Mouse (Mus musculus) liver, embryonic 11.5 days (tissue): ENCODE measurements at regions not wholly inside any gene's neighbourhood (a gene's known extent, or its start where the extent isn't known, plus 50 kb on each side); places are given as distances from the start of the nearest gene placed in this dataset.

ENCODE experiments used
- ATAC-seq: fragments of 200-750 bp; cut with Nextera tagmentation; replicated peaks from 2 replicates; pipeline ENCODE4 v1.8.0; 2017; ENCODE audit warnings: moderate number of reproducible peaks, mild to moderate bottlenecking, moderate TSS enrichment, moderate library complexity; ENCODE audit not compliant: low FRiP score
- DNase-seq: peaks from one replicate; pipeline ENCODE4 v3.0.0-alpha.2; 2017; ENCODE audit warnings: low spot score
- H3K27ac ChIP-seq: fragments of 300-500 bp; sonication (generic); 2 replicates; pipeline ENCODE4 v1.5.1; 2014; ENCODE audit warnings: mild to moderate bottlenecking, low read depth, low read length, control low read depth
- H3K27me3 ChIP-seq: fragments of 300-500 bp; sonication (generic); replicated peaks from 2 replicates; pipeline ENCODE4 v1.6.1; 2014; ENCODE audit warnings: low read length, mixed read lengths; ENCODE audit not compliant: control insufficient read depth, insufficient read depth
- H3K36me3 ChIP-seq: fragments of 300-500 bp; sonication (generic); 2 replicates; pipeline ENCODE4 v1.6.1; 2014; ENCODE audit warnings: mild to moderate bottlenecking, low read length, moderate library complexity, mixed read lengths; ENCODE audit not compliant: control insufficient read depth, insufficient read depth
- H3K4me1 ChIP-seq: fragments of 300-500 bp; sonication (generic); replicated peaks from 2 replicates; pipeline ENCODE4 v1.6.1; 2014; ENCODE audit warnings: low read length, mixed read lengths; ENCODE audit not compliant: control insufficient read depth, insufficient read depth
- H3K4me2 ChIP-seq: fragments of 300-500 bp; sonication (generic); 2 replicates; pipeline ENCODE4 v1.6.1; 2014; ENCODE audit warnings: mild to moderate bottlenecking, control low read depth, moderate library complexity
- H3K4me3 ChIP-seq: fragments of 300-500 bp; sonication (generic); 2 replicates; pipeline ENCODE4 v1.5.1; 2014; ENCODE audit warnings: low read depth, low read length, control low read depth
- H3K9ac ChIP-seq: fragments of 300-500 bp; sonication (generic); 2 replicates; pipeline ENCODE4 v1.6.1; 2014; ENCODE audit warnings: low read depth, low read length, control low read depth
- H3K9me3 ChIP-seq: fragments of 300-500 bp; sonication (generic); 2 replicates; pipeline ENCODE4 v1.6.1; 2016; ENCODE audit warnings: low read length, inconsistent platforms, mixed read lengths; ENCODE audit not compliant: control insufficient read depth
- WGBS: fragments of 180-500 bp; shearing (Covaris S2); extraction: QIAGEN DNeasy Blood & Tissue Kit; methylation state at CpG from one replicate; pipeline ENCODE4 v1.1.7; 2014; 5-methylcytosine and 5-hydroxymethylcytosine counted together

DNA sequence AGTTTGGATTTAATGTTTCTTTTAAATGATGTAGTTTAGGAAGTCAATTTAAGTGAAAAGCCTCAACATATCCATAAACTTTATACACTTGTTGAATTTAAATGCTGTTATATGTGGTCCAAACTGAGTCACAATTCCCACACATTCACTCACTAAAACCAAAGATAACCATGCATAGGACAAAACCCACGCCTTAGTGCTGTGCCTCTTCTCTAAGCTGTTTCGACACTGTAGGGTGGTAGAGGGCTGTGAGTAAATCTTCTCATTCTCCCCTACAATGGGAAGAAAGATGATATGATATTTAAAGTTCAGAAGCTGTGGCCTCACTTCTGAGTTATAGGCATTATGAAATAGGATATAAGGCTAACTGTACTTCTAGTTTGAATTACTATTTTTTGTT lies 682.9 kb upstream of the Zeb2 start:
- DNase-seq (no peak), ATAC-seq (no peak)
- Histone ChIP-seq H3K9me3 (no peaks in the 10 kb centered on the region), H3K9ac (no peak overlapping the region), H3K4me2 (no peak overlapping the region), H3K36me3 (no peaks in the 10 kb centered on the region), H3K27me3 (no peaks in the 10 kb centered on the region), H3K4me3 (no peak overlapping the region), H3K4me1 (no peaks in the 10 kb centered on the region), H3K27ac (no peak overlapping the region)
- 73% methylated on average over 2 of the region's 2 CpGs for WGBS

DNA sequence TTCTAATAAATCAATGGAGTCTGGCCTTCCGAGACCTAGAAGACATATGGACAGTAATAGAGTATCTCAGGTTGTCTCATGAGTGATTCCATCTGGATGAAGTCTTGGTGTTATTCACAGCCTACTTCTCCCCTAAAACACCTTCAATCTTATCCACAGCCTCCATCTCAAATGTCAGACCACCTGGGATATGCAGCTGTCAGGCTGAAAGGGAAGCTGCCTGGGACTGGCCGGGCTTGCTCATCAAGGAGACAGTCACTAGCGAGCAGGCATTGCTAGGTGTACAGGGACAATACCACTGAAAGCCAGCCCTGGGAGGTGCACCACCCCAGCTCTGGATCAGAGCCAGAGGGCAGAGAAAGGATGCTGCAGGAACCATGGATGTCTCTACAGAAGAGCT lies 676.4 kb upstream of the Zeb2 start:
- no peak overlapping the region for H3K27ac ChIP-seq
- WGBS: 69% methylated on average over 3 of the region's 3 CpGs
- no peak for ATAC-seq
- H3K36me3 ChIP-seq: no peaks in the 10 kb centered on the region
- no peaks in the 10 kb centered on the region for H3K4me1 ChIP-seq
- no peaks in the 10 kb centered on the region for H3K27me3 ChIP-seq
- H3K4me2 ChIP-seq: no peak overlapping the region
- DNase-seq: no peak
- no peak overlapping the region for H3K9ac ChIP-seq
- H3K9me3 ChIP-seq: no peaks in the 10 kb centered on the region
- no peak overlapping the region for H3K4me3 ChIP-seq

DNA sequence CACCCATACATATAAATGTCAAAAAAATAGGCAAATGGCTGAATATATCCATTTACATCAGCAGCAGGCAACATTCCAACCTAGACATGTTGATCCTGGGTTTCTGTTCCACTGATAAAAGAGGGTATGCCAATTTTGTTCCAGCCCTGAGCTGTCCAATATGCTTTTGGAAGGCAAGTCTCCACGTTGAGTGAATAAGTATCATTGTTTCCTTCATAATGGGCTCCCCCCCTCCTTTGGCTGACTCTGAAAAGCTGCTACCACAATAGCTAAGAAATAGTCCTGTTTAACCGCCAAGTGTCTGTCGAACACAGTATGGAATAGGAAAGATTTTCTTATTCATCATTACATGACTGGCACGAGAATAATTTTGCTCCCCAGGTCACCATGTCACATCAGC lies 672.5 kb upstream of the Zeb2 start:
- H3K9ac ChIP-seq: no peak overlapping the region
- H3K9me3 ChIP-seq: no peaks in the 10 kb centered on the region
- H3K27ac ChIP-seq: no peak overlapping the region
- H3K4me1 ChIP-seq: no peaks in the 10 kb centered on the region; the same call in 1 of the 2 replicates
- 69% methylated on average over 4 of the region's 4 CpGs for WGBS
- no peak for ATAC-seq
- DNase-seq: no peak
- no peaks in the 10 kb centered on the region for H3K27me3 ChIP-seq
- no peak overlapping the region for H3K4me3 ChIP-seq
- H3K36me3 ChIP-seq: no peaks in the 10 kb centered on the region
- H3K4me2 ChIP-seq: no peak overlapping the region

DNA sequence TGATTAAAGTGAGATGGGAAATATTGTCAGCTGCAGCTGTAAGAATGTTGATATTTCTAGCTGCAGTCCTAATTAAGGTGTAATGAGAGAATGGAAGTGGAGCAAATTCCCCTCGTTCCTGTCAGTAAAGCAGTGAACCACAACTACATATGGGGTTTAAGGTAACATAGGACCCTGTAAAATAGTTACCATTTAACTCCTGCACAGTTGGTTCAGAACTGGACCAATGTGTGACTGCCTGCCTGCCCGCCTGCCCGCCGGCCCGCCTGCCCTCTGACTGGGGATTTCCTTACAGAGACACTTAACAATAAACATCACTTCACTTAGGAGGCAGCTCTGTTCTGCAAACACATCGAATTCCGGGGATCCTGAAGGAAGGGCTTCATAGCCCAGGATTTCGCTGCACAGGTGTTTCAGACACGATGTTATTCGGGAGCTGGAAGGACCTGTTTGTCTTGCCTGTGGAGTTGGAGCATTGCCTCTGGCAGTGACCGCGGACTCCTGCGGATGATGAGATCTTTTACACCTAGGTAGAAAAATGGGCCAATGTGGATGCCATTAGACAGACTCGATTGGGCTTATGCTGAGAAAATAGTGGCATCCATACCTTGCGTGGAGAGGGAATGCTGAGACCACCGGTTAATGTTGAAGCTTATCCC lies 670.7 kb upstream of the Zeb2 start:
- ATAC-seq (no peak), DNase-seq (no peak)
- H3K36me3 ChIP-seq: no peaks in the 10 kb centered on the region
- H3K27me3 ChIP-seq: no peaks in the 10 kb centered on the region
- no peak overlapping the region for H3K27ac ChIP-seq
- no peak overlapping the region for H3K4me3 ChIP-seq
- H3K4me2 ChIP-seq: no peak overlapping the region
- no peaks in the 10 kb centered on the region; the same call in 1 of the 2 replicates for H3K4me1 ChIP-seq
- H3K9me3 ChIP-seq: no peaks in the 10 kb centered on the region
- H3K9ac ChIP-seq: no peak overlapping the region
- 59% methylated on average over 16 of the region's 16 CpGs for WGBS

DNA sequence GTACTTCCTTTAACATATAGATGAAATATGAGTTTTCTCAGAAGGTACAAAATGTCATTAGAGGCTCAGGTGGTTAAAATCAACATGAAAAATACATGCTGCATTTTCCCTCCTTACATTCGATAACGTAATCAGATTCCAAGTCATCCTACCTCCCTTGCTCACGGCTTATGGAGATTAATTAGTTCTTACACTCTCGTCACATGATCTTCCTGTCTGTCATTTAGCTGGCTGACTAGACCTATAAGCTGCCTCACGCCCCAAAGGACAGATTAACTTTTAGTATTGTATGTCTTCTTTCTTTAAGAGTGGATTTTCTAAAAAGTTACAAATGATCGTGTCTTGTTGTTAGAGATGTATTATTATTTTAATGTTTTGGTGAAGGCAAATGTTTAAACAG lies 669.6 kb upstream of the Zeb2 start:
- H3K9me3 ChIP-seq: no peaks in the 10 kb centered on the region
- H3K4me1 ChIP-seq: no peaks in the 10 kb centered on the region; the same call in 1 of the 2 replicates
- no peaks in the 10 kb centered on the region for H3K27me3 ChIP-seq
- no peaks in the 10 kb centered on the region for H3K36me3 ChIP-seq
- H3K4me3 ChIP-seq: no peak overlapping the region
- WGBS: 79% methylated on average over 6 of the region's 6 CpGs
- H3K4me2 ChIP-seq: no peak overlapping the region
- DNase-seq: no peak
- no peak overlapping the region for H3K27ac ChIP-seq
- H3K9ac ChIP-seq: no peak overlapping the region
- no peak for ATAC-seq

DNA sequence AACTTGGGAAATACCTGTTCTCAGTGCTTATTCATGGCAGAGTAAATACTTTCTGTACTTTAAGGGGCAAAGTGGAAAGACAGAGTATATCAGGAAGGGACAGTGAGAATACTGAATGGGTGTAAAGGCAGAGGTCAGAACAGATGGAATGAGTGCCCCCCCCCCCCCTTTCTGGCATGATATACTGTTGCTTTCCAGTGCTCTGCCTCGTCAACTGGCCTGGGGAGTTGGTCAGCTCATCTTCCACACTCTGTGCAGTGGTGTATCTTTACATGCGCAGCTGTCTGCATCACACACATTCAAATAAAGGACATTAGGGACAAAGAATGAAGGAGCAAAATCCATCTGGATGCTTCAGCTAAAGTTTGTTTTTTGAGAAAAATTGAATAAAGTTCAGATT lies 668.5 kb upstream of the Zeb2 start:
- H3K27ac ChIP-seq: no peak overlapping the region
- no peak overlapping the region for H3K4me2 ChIP-seq
- ATAC-seq: no peak
- H3K9me3 ChIP-seq: no peaks in the 10 kb centered on the region
- H3K4me3 ChIP-seq: no peak overlapping the region
- DNase-seq: no peak
- no peak overlapping the region for H3K9ac ChIP-seq
- no peaks in the 10 kb centered on the region for H3K27me3 ChIP-seq
- no peaks in the 10 kb centered on the region for H3K36me3 ChIP-seq
- H3K4me1 ChIP-seq: no peaks in the 10 kb centered on the region; the same call in 1 of the 2 replicates
- WGBS: 77% methylated on average over 2 of the region's 2 CpGs

DNA sequence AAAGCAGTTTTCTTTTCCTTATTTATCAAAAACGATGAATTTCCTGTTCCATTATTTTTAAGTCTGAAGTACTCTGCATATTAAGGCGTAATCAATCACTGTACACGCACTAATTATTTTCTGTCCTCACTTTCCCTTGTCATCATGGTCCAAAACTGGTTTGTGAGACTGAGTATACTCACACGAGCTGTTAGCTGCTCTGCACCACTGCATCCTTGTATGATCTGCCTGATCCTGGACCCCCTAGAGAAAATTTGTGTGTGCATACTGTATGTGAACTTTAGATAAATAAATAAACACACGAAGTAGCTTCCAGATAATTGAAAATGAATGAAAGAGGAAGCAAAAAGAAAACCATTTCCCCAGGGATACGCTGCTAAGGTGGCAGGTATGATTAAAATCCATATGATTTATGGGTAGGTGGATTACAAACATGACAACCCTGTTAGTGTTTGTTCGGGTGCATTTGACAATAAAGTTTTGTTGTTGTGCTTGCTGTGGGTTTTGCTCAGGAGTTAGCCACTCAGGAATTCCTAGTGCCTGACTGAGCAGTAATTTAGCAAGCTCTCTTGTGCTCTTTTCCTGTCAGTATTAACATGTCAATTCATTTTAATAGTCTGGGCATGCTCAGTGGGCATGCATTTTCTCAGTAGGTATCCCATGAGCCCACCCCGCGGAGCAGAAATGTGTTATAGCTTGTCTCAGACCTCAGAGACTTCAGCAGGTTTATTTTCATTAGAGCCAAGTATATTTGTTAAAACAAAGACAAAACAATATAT lies 666.6 kb upstream of the Zeb2 start:
- Histone ChIP-seq H3K4me2 (no peak overlapping the region), H3K36me3 (no peaks in the 10 kb centered on the region), H3K4me1 (no peaks in the 10 kb centered on the region; the same call in 1 of the 2 replicates), H3K27me3 (no peaks in the 10 kb centered on the region), H3K9ac (no peak overlapping the region), H3K27ac (no peak overlapping the region), H3K9me3 (no peaks in the 10 kb centered on the region), H3K4me3 (no peak overlapping the region)
- WGBS: 77% methylated on average over 9 of the region's 9 CpGs
- DNase-seq (no peak), ATAC-seq (no peak)

DNA sequence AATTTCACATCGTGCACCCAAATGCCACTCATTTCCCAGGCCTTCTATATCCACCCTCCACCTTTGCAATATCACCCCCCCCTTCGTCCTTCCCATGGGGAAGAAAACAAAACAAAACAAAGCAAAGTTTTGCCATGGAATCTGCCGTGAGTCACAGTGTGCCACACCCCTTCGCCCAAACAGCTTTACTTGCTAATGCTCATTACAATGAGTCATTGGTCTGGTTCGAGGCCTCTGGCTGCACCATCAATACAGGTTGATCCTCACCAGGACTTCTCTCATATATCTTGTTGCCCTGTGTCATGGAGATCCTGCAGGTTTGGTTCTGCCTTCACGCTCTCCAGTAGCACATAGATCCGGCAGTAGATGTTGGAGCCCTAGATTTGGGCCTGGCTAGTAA lies 660.3 kb upstream of the Zeb2 start:
- no peak for DNase-seq

More for the DNA sequence above, 660.3 kb upstream of the Zeb2 start:
- no peak for ATAC-seq
- no peak overlapping the region for H3K4me2 ChIP-seq
- H3K27me3 ChIP-seq: no peaks in the 10 kb centered on the region
- H3K9me3 ChIP-seq: no peaks in the 10 kb centered on the region
- no peak overlapping the region for H3K27ac ChIP-seq
- no peaks in the 10 kb centered on the region for H3K36me3 ChIP-seq
- H3K4me1 ChIP-seq: no peaks in the 10 kb centered on the region
- H3K9ac ChIP-seq: no peak overlapping the region
- no peak overlapping the region for H3K4me3 ChIP-seq
- WGBS: 84% methylated on average over 7 of the region's 7 CpGs
